10 mouse cellular contexts compared by ENCODE assay signal in genomic region chr12:31267363-31267762, GRCm38 (mm10). TPM values are rescaled to one million over a fixed set of nuclear protein-coding genes. Genes with fewer than 3 reads are reported as not detected.
DNase-seq lines count a peak whose midpoint lies in the region; ATAC-seq lines count a peak whose summit lies in the region.
"Had no signal": no experiment of that assay in that cellular context is flagged by ENCODE, and none has a peak within 500 bp of the region (broad histone marks: within the 10 kb centered on the region; RNA-seq: fewer than 3 reads in every experiment).

No protein-coding gene starts in this region.

- H3K27ac ChIP-seq in forebrain, embryonic 10.5 days = no peak overlapping the region
- H3K27ac ChIP-seq in forebrain, embryonic 16.5 days (ENCODE audit: low read length) = no peak overlapping the region
- H3K27ac ChIP-seq in kidney, embryonic 16.5 days (ENCODE audit: low read length) = peak overlapping the region; percentile 98; the same call in 1 of the 2 replicates
- no peak overlapping the region for H3K27ac ChIP-seq in forebrain, embryonic 13.5 days
- H3K27ac ChIP-seq in neural tube, embryonic 12.5 days = no peak overlapping the region

- no peak for DNase-seq in forebrain, embryonic 10.5 days (ENCODE audit: extremely low spot score, low spot score)
- no peak for DNase-seq in kidney, postnatal 4 days
- no peak for DNase-seq in frontal cortex, postnatal 25 days (ENCODE audit: low spot score in 2 of 2)
- no peak for DNase-seq in urinary bladder, adult 2 months (ENCODE audit: low spot score)
- DNase-seq: cerebellum, postnatal 25 days had no signal

- H3K4me2 ChIP-seq in forebrain, embryonic 16.5 days (ENCODE audit: low read length) = no peak overlapping the region
- H3K4me2 ChIP-seq in kidney, embryonic 16.5 days (replicated peaks; ENCODE audit: low read depth, low read length) = peak overlapping the region; percentile 78
- H3K4me2 ChIP-seq in forebrain, embryonic 13.5 days = peak overlapping the region; percentile 65
- H3K4me2 ChIP-seq in neural tube, embryonic 12.5 days (replicated peaks) = peak overlapping the region; percentile 33

- H3K4me1 ChIP-seq in forebrain, embryonic 10.5 days = peaks cover 62% of the 10 kb centered on the region
- peaks cover 8% of the 10 kb centered on the region for H3K4me1 ChIP-seq in forebrain, embryonic 16.5 days (replicated peaks; ENCODE audit: control insufficient read depth, insufficient read depth, low read length)
- H3K4me1 ChIP-seq in kidney, embryonic 16.5 days (ENCODE audit: insufficient read depth, low read length) = peaks cover 77% of the 10 kb centered on the region
- H3K4me1 ChIP-seq in forebrain, embryonic 13.5 days = peaks cover 22% of the 10 kb centered on the region
- H3K4me1 ChIP-seq in neural tube, embryonic 12.5 days = peaks cover 27% of the 10 kb centered on the region

- H3K9ac ChIP-seq in forebrain, embryonic 16.5 days (replicated peaks; ENCODE audit: low read depth, low read length) = no peak overlapping the region
- H3K9ac ChIP-seq in kidney, embryonic 16.5 days (replicated peaks; ENCODE audit: low read length) = peak overlapping the region; percentile 94
- H3K9ac ChIP-seq in forebrain, embryonic 13.5 days = no peak overlapping the region
- H3K9ac ChIP-seq in neural tube, embryonic 12.5 days = no peak overlapping the region

- H3K27me3 ChIP-seq in forebrain, embryonic 10.5 days (ENCODE audit: poor library complexity, severe bottlenecking) = peaks cover 69% of the 10 kb centered on the region
- peaks cover 35% of the 10 kb centered on the region for H3K27me3 ChIP-seq in forebrain, embryonic 16.5 days (replicated peaks; ENCODE audit: control insufficient read depth, insufficient read depth, low read length)
- H3K27me3 ChIP-seq in kidney, embryonic 16.5 days (ENCODE audit: insufficient read depth, low read length) = no peaks in the 10 kb centered on the region
- peaks cover 64% of the 10 kb centered on the region for H3K27me3 ChIP-seq in forebrain, embryonic 13.5 days
- peaks cover 41% of the 10 kb centered on the region for H3K27me3 ChIP-seq in neural tube, embryonic 12.5 days (replicated peaks)
- H3K27me3 ChIP-seq: Patski had no signal

- H3K36me3 ChIP-seq in forebrain, embryonic 10.5 days (replicated peaks) = peaks cover 10% of the 10 kb centered on the region; the same call in 1 of the 2 replicates
- H3K36me3 ChIP-seq in forebrain, embryonic 16.5 days (ENCODE audit: control insufficient read depth, insufficient read depth) = no peaks in the 10 kb centered on the region
- H3K36me3 ChIP-seq in kidney, embryonic 16.5 days (ENCODE audit: insufficient read depth, low read length) = peaks cover 30% of the 10 kb centered on the region
- no peaks in the 10 kb centered on the region for H3K36me3 ChIP-seq in forebrain, embryonic 13.5 days (ENCODE audit: poor library complexity, severe bottlenecking)
- no peaks in the 10 kb centered on the region for H3K36me3 ChIP-seq in neural tube, embryonic 12.5 days

- no peaks in the 10 kb centered on the region for H3K9me3 ChIP-seq in forebrain, embryonic 10.5 days
- no peaks in the 10 kb centered on the region for H3K9me3 ChIP-seq in forebrain, embryonic 16.5 days (ENCODE audit: control insufficient read depth, low read length)
- no peaks in the 10 kb centered on the region for H3K9me3 ChIP-seq in kidney, embryonic 16.5 days (ENCODE audit: low read length)
- no peaks in the 10 kb centered on the region for H3K9me3 ChIP-seq in forebrain, embryonic 13.5 days (replicated peaks)
- no peaks in the 10 kb centered on the region for H3K9me3 ChIP-seq in neural tube, embryonic 12.5 days

- ATAC-seq in forebrain, embryonic 16.5 days = no peak
- ATAC-seq in kidney, embryonic 16.5 days (ENCODE audit: low FRiP score, low TSS enrichment) = no peak
- ATAC-seq in forebrain, embryonic 13.5 days = no peak
- ATAC-seq in neural tube, embryonic 12.5 days (ENCODE audit: low FRiP score, low read depth) = no peak
- ATAC-seq: Patski had no signal

- H3K4me3 ChIP-seq in forebrain, embryonic 10.5 days = peak overlapping the region; percentile 59
- H3K4me3 ChIP-seq in forebrain, embryonic 16.5 days (replicated peaks; ENCODE audit: low read length) = no peak overlapping the region
- peak overlapping the region; percentile 86 for H3K4me3 ChIP-seq in kidney, embryonic 16.5 days (ENCODE audit: low read length)
- no peak overlapping the region for H3K4me3 ChIP-seq in forebrain, embryonic 13.5 days
- no peak overlapping the region for H3K4me3 ChIP-seq in neural tube, embryonic 12.5 days

- WGBS in forebrain, embryonic 10.5 days = 62% methylated on average over 4 of the region's 4 CpGs
- WGBS in forebrain, embryonic 16.5 days = 70% methylated on average over 4 of the region's 4 CpGs
- 11% methylated on average over 4 of the region's 4 CpGs for WGBS in kidney, embryonic 16.5 days
- 60% methylated on average over 4 of the region's 4 CpGs for WGBS in forebrain, embryonic 13.5 days
- 73% methylated on average over 4 of the region's 4 CpGs for WGBS in neural tube, embryonic 12.5 days

RNA-seq across cellular contexts. Expression of gene Lamb1, which starts 2.3 kb away (rescaled TPM):
- 22.6 and 23.1 TPM in 2 replicates for polyA plus RNA-seq in forebrain, embryonic 10.5 days (2016; fragmentation: Nextera tagmentation; extraction: Ambion mirVana)
- polyA plus RNA-seq in forebrain, embryonic 16.5 days (2015; fragmentation: Nextera tagmentation; extraction: Ambion mirVana) = 21.5 and 25.5 TPM in 2 replicates
- polyA plus RNA-seq in kidney, embryonic 16.5 days (2015; fragmentation: Nextera tagmentation; extraction: Ambion mirVana) = 174 and 175 TPM in 2 replicates
- polyA plus RNA-seq in forebrain, embryonic 13.5 days (2015; fragmentation: Nextera tagmentation; extraction: Ambion mirVana) = 12.5 and 15.2 TPM in 2 replicates
- polyA plus RNA-seq in neural tube, embryonic 12.5 days (2016; fragmentation: Nextera tagmentation; extraction: Ambion mirVana) = 34.1 and 39.4 TPM in 2 replicates
- polyA plus RNA-seq in urinary bladder, adult 2 months (2012; rRNA removed) = 49.8 and 62.9 TPM in 2 replicates

RNA-seq across cellular contexts. Expression of gene Gm6993, which starts 26.8 kb away (rescaled TPM):
- not detected in 2 replicates for polyA plus RNA-seq in forebrain, embryonic 10.5 days (2016; fragmentation: Nextera tagmentation; extraction: Ambion mirVana)
- not detected in 2 replicates for polyA plus RNA-seq in forebrain, embryonic 16.5 days (2015; fragmentation: Nextera tagmentation; extraction: Ambion mirVana)
- polyA plus RNA-seq in kidney, embryonic 16.5 days (2015; fragmentation: Nextera tagmentation; extraction: Ambion mirVana) = not detected in 2 replicates
- not detected in 2 replicates for polyA plus RNA-seq in forebrain, embryonic 13.5 days (2015; fragmentation: Nextera tagmentation; extraction: Ambion mirVana)
- not detected in 2 replicates for polyA plus RNA-seq in neural tube, embryonic 12.5 days (2016; fragmentation: Nextera tagmentation; extraction: Ambion mirVana)
- not detected in 2 replicates for polyA plus RNA-seq in urinary bladder, adult 2 months (2012; rRNA removed)
- polyA plus RNA-seq: Patski had no signal

Comparison
In these comparisons a context has a peak if more than half of its experiments do, and no peak if none do; other contexts are left out.
1. H3K4me3 ChIP-seq: peak in forebrain, embryonic 10.5 days (single experiment) and kidney, embryonic 16.5 days (single experiment); none in forebrain, embryonic 16.5 days (single experiment), forebrain, embryonic 13.5 days (single experiment) and neural tube, embryonic 12.5 days (single experiment).